Mouse (Mus musculus) thymus, postnatal 0 days (tissue): ENCODE results near the gene Gorab. TPM values are rescaled to one million over a fixed set of nuclear protein-coding genes. Genes with fewer than 3 reads are reported as not detected.
A peak's percentile ranks its signal among the peaks of the same experiment; 100 is the strongest.

Source experiments
- DNase-seq: peaks from one replicate; pipeline ENCODE4 v3.0.0-alpha.2; 2015; ENCODE audit warnings: low spot score
- polyA plus RNA-seq: library from polyadenylated mRNA; unstranded; fragments of >200 nt; fragmentation: Nextera tagmentation; extraction: Ambion mirVana; gene quantifications from 2 replicates; pipeline ENCODE4 v1.2.1, GENCODE M21; 2015

Gorab gene
- polyA plus RNA-seq, 1 experiment from 2014 or later, result 10.3 TPM

GRCm38 (mm10) chr1:163357733-163358132, 45.7 kb downstream of the Gorab start:
- no peak for DNase-seq

- DNase-seq, result no peak
Observed at GRCm38 (mm10) chr1:163356167-163356566, 47.3 kb downstream of the Gorab start.

GRCm38 (mm10) chr1:163355626-163356156, 47.8 kb downstream of the Gorab start:
- no peak for DNase-seq

GRCm38 (mm10) chr1:163350988-163351387, 52.5 kb downstream of the Gorab start:
- DNase-seq, result no peak

GRCm38 (mm10) chr1:163345541-163345940, 57.9 kb downstream of the Gorab start:
- DNase-seq, result no peak

- peak; percentile 3 for DNase-seq
Observed at GRCm38 (mm10) chr1:163344931-163345330, 58.5 kb downstream of the Gorab start.

- DNase-seq, result no peak
Observed at GRCm38 (mm10) chr1:163339219-163339561, 64.3 kb downstream of the Gorab start.

GRCm38 (mm10) chr1:163338525-163339218, 64.8 kb downstream of the Gorab start:
- no peak for DNase-seq

GRCm38 (mm10) chr1:163337821-163338220, 65.6 kb downstream of the Gorab start:
- no peak for DNase-seq

Other genes with a start within 250 kb of the Gorab start
- 2.1 and 2.9 TPM in 2 replicates for gene Prrx1, start 90.0 kb downstream of the Gorab start, polyA plus RNA-seq